Mouse (Mus musculus) lung, embryonic 16.5 days (tissue): ENCODE data around the gene Chrna9. TPM values are rescaled to one million over a fixed set of nuclear protein-coding genes. Genes with fewer than 3 reads are reported as not detected.

Experiments
- ATAC-seq: fragments of 200-750 bp; cut with Nextera tagmentation; 2 replicates; pipeline ENCODE4 v1.8.0; 2017; ENCODE audit warnings: low read depth, mild to moderate bottlenecking, moderate library complexity
- H3K27ac ChIP-seq: fragments of 300-500 bp; sonication (generic); 2 replicates; pipeline ENCODE4 v1.5.1; 2014; ENCODE audit warnings: mild to moderate bottlenecking, control low read depth, low read length
- H3K27me3 ChIP-seq: fragments of 300-500 bp; sonication (generic); 2 replicates; pipeline ENCODE4 v1.6.1; 2014; ENCODE audit warnings: low read depth, low read length, mixed read lengths; ENCODE audit not compliant: control insufficient read depth, insufficient read depth
- H3K36me3 ChIP-seq: fragments of 300-500 bp; sonication (generic); 2 replicates; pipeline ENCODE4 v1.6.1; 2014; ENCODE audit warnings: low read length; ENCODE audit not compliant: control insufficient read depth, insufficient read depth
- H3K4me1 ChIP-seq: fragments of 300-500 bp; sonication (generic); replicated peaks from 2 replicates; pipeline ENCODE4 v1.6.1; 2014; ENCODE audit warnings: low read length, mixed read lengths; ENCODE audit not compliant: control insufficient read depth, insufficient read depth
- H3K4me2 ChIP-seq: fragments of 300-500 bp; sonication (generic); 2 replicates; pipeline ENCODE4 v1.6.1; 2014; ENCODE audit warnings: low read depth, low read length, control low read depth
- H3K4me3 ChIP-seq: fragments of 300-500 bp; sonication (generic); 2 replicates; pipeline ENCODE4 v1.5.1; 2014; ENCODE audit warnings: mild to moderate bottlenecking, low read length, control low read depth
- H3K9ac ChIP-seq: fragments of 300-500 bp; sonication (generic); 2 replicates; pipeline ENCODE4 v1.6.1; 2014; ENCODE audit warnings: low read length, control low read depth
- H3K9me3 ChIP-seq: fragments of 300-500 bp; sonication (generic); 2 replicates; pipeline ENCODE4 v1.6.1; 2016; ENCODE audit warnings: low read length; ENCODE audit not compliant: control insufficient read depth
- WGBS: fragments of 180-500 bp; shearing (Covaris S2); extraction: QIAGEN DNeasy Blood & Tissue Kit; methylation state at CpG from one replicate; pipeline ENCODE4 v1.1.7; 2014; 5-methylcytosine and 5-hydroxymethylcytosine counted together
- polyA plus RNA-seq: library from polyadenylated mRNA; unstranded; fragments of >200 nt; fragmentation: Nextera tagmentation; extraction: Ambion mirVana; gene quantifications from 2 replicates; pipeline ENCODE4 v1.2.1, GENCODE M21; 2015

Gene Chrna9
- polyA plus RNA-seq, 1 experiment from 2014 or later, result 0.75 TPM

- Histone ChIP-seq H3K4me3 (no peak overlapping the region), H3K9me3 (peaks cover 9% of the 10 kb centered on the region; the same call in 1 of the 2 replicates), H3K4me1 (no peaks in the 10 kb centered on the region), H3K36me3 (no peaks in the 10 kb centered on the region), H3K9ac (no peak overlapping the region), H3K4me2 (no peak overlapping the region), H3K27me3 (no peaks in the 10 kb centered on the region), H3K27ac (no peak overlapping the region)
- ATAC-seq, result no peak
- WGBS, result 83% methylated on average over 6 of the region's 6 CpGs
These were observed 34.6 kb upstream of the Chrna9 start for GRCm38 (mm10) chr5:65900113-65900512.

- WGBS, result 28% methylated on average over 7 of the region's 7 CpGs
- Histone ChIP-seq H3K4me2 (no peak overlapping the region), H3K27me3 (no peaks in the 10 kb centered on the region), H3K4me3 (no peak overlapping the region), H3K36me3 (no peaks in the 10 kb centered on the region), H3K27ac (no peak overlapping the region), H3K4me1 (no peaks in the 10 kb centered on the region), H3K9ac (no peak overlapping the region), H3K9me3 (peaks cover 11% of the 10 kb centered on the region)
- ATAC-seq, result peak; percentile 65
These were observed 33.9 kb upstream of the Chrna9 start for GRCm38 (mm10) chr5:65900862-65901265.

- Histone ChIP-seq H3K4me2 (no peak overlapping the region), H3K9ac (no peak overlapping the region), H3K4me1 (no peaks in the 10 kb centered on the region), H3K9me3 (peaks cover 11% of the 10 kb centered on the region), H3K36me3 (no peaks in the 10 kb centered on the region), H3K4me3 (no peak overlapping the region), H3K27me3 (no peaks in the 10 kb centered on the region), H3K27ac (no peak overlapping the region)
- WGBS, result 88% methylated on average over 10 of the region's 10 CpGs
- no peak for ATAC-seq
These were observed 32.8 kb upstream of the Chrna9 start for GRCm38 (mm10) chr5:65901868-65902418.

- Histone ChIP-seq H3K9ac (no peak overlapping the region), H3K27me3 (no peaks in the 10 kb centered on the region), H3K4me3 (no peak overlapping the region), H3K4me1 (no peaks in the 10 kb centered on the region), H3K36me3 (no peaks in the 10 kb centered on the region), H3K9me3 (peaks cover 11% of the 10 kb centered on the region), H3K4me2 (no peak overlapping the region), H3K27ac (no peak overlapping the region)
- WGBS, result 90% methylated on average over 9 of the region's 9 CpGs
- ATAC-seq, result no peak
These were observed 31.9 kb upstream of the Chrna9 start for GRCm38 (mm10) chr5:65902811-65903210.

- Histone ChIP-seq H3K27ac (no peak overlapping the region), H3K27me3 (no peaks in the 10 kb centered on the region), H3K36me3 (no peaks in the 10 kb centered on the region), H3K4me2 (no peak overlapping the region), H3K4me1 (no peaks in the 10 kb centered on the region), H3K9me3 (peaks cover 11% of the 10 kb centered on the region), H3K4me3 (no peak overlapping the region), H3K9ac (no peak overlapping the region)
- 91% methylated on average over 4 of the region's 4 CpGs for WGBS
- ATAC-seq, result no peak
These were observed 30.2 kb upstream of the Chrna9 start for GRCm38 (mm10) chr5:65904476-65904875.

- Histone ChIP-seq H3K9me3 (peaks cover 4% of the 10 kb centered on the region; the same call in 1 of the 2 replicates), H3K36me3 (no peaks in the 10 kb centered on the region), H3K27me3 (no peaks in the 10 kb centered on the region), H3K4me1 (no peaks in the 10 kb centered on the region), H3K4me2 (no peak overlapping the region), H3K4me3 (no peak overlapping the region), H3K27ac (no peak overlapping the region), H3K9ac (no peak overlapping the region)
- no peak for ATAC-seq
- 44% methylated on average over 2 of the region's 2 CpGs for WGBS
These were observed 26.0 kb upstream of the Chrna9 start for GRCm38 (mm10) chr5:65908751-65909150.

- no peak for ATAC-seq
- H3K27me3 ChIP-seq, result no peaks in the 10 kb centered on the region
- H3K9me3 ChIP-seq, result peaks cover 4% of the 10 kb centered on the region; the same call in 1 of the 2 replicates
- H3K27ac ChIP-seq, result no peak overlapping the region
- no peak overlapping the region for H3K9ac ChIP-seq
- no peaks in the 10 kb centered on the region for H3K36me3 ChIP-seq
- no peaks in the 10 kb centered on the region for H3K4me1 ChIP-seq
- no peak overlapping the region for H3K4me3 ChIP-seq
- WGBS, result 70% methylated on average over 4 of the region's 4 CpGs
- H3K4me2 ChIP-seq, result no peak overlapping the region
These were observed 25.4 kb upstream of the Chrna9 start for GRCm38 (mm10) chr5:65909321-65909720.

GRCm38 (mm10) chr5:65910398-65910797, 24.3 kb upstream of the Chrna9 start:
- H3K9ac ChIP-seq, result no peak overlapping the region
- H3K9me3 ChIP-seq, result peaks cover 2% of the 10 kb centered on the region; the same call in 1 of the 2 replicates
- H3K27me3 ChIP-seq, result no peaks in the 10 kb centered on the region
- 65% methylated on average over 4 of the region's 4 CpGs for WGBS
- H3K4me2 ChIP-seq, result no peak overlapping the region
- H3K4me1 ChIP-seq, result no peaks in the 10 kb centered on the region
- ATAC-seq, result no peak
- H3K27ac ChIP-seq, result no peak overlapping the region
- no peak overlapping the region for H3K4me3 ChIP-seq
- H3K36me3 ChIP-seq, result no peaks in the 10 kb centered on the region

- Histone ChIP-seq H3K27me3 (no peaks in the 10 kb centered on the region), H3K4me1 (no peaks in the 10 kb centered on the region), H3K36me3 (no peaks in the 10 kb centered on the region), H3K4me2 (no peak overlapping the region), H3K27ac (no peak overlapping the region), H3K4me3 (no peak overlapping the region), H3K9me3 (no peaks in the 10 kb centered on the region), H3K9ac (no peak overlapping the region)
- ATAC-seq, result no peak
- 65% methylated on average over 7 of the region's 7 CpGs for WGBS
These were observed 23.0 kb upstream of the Chrna9 start for GRCm38 (mm10) chr5:65911676-65912075.

GRCm38 (mm10) chr5:65912201-65912600, 22.5 kb upstream of the Chrna9 start:
- no peak for ATAC-seq
- no peak overlapping the region for H3K27ac ChIP-seq
- WGBS, result 69% methylated on average over 5 of the region's 5 CpGs

More at GRCm38 (mm10) chr5:65912201-65912600, 22.5 kb upstream of the Chrna9 start:
- Histone ChIP-seq H3K9me3 (no peaks in the 10 kb centered on the region), H3K9ac (no peak overlapping the region), H3K36me3 (no peaks in the 10 kb centered on the region), H3K4me1 (no peaks in the 10 kb centered on the region), H3K27me3 (no peaks in the 10 kb centered on the region), H3K4me3 (no peak overlapping the region), H3K4me2 (no peak overlapping the region)
